Mouse (Mus musculus): ENCODE measurements around the gene Abhd14b. TPM values are rescaled to one million over a fixed set of nuclear protein-coding genes. Genes with fewer than 3 reads are reported as not detected.

Gene Abhd14b
- polyA plus RNA-seq, 1 experiment = 37.9 TPM

- H3K4me3 ChIP-seq (ENCODE audit: insufficient read depth, low read length) = no peak overlapping the region
- TF ChIP-seq POLR2A (IDR thresholded peaks at IDR 0.05; ENCODE audit: extremely low read depth, insufficient read depth, low read length) = 0 out of 2 replicates have a peak, but pooled peaks have one; percentile 20
- TF ChIP-seq CTCF (IDR thresholded peaks at IDR 0.05; ENCODE audit: extremely low read depth, insufficient read depth, low read length) = no peak
- H3K4me1 ChIP-seq (ENCODE audit: control insufficient read depth, insufficient read depth, low read length) = peaks cover 8% of the 10 kb centered on the region; the same call in 1 of the 2 replicates
- peak overlapping the region; percentile 63; the same call in 1 of the 2 replicates for H3K27ac ChIP-seq (ENCODE audit: insufficient read depth, low read length)
These were observed 24.6 kb downstream of the Abhd14b start for GRCm38 (mm10) chr9:106471892-106472291.

- no peak for TF ChIP-seq POLR2A (IDR thresholded peaks at IDR 0.05; ENCODE audit: extremely low read depth, insufficient read depth, low read length)
- TF ChIP-seq CTCF (IDR thresholded peaks at IDR 0.05; ENCODE audit: extremely low read depth, insufficient read depth, low read length) = no peak
- H3K4me1 ChIP-seq (ENCODE audit: control insufficient read depth, insufficient read depth, low read length) = peaks cover 8% of the 10 kb centered on the region; the same call in 1 of the 2 replicates
- H3K4me3 ChIP-seq (ENCODE audit: insufficient read depth, low read length) = no peak overlapping the region
- peak overlapping the region; percentile 63 for H3K27ac ChIP-seq (ENCODE audit: insufficient read depth, low read length)
These were observed 25.1 kb downstream of the Abhd14b start for GRCm38 (mm10) chr9:106472321-106472720.

GRCm38 (mm10) chr9:106473081-106473752 lies 26.0 kb downstream of the Abhd14b start:
- Histone ChIP-seq H3K4me3 (ENCODE audit: insufficient read depth, low read length) (no peak overlapping the region), H3K4me1 (ENCODE audit: control insufficient read depth, insufficient read depth, low read length) (peaks cover 12% of the 10 kb centered on the region; the same call in 1 of the 2 replicates), H3K27ac (ENCODE audit: insufficient read depth, low read length) (no peak overlapping the region)
- TF ChIP-seq CTCF (IDR thresholded peaks at IDR 0.05; ENCODE audit: extremely low read depth, insufficient read depth, low read length) = no peak
- no peak for TF ChIP-seq POLR2A (IDR thresholded peaks at IDR 0.05; ENCODE audit: extremely low read depth, insufficient read depth, low read length)

GRCm38 (mm10) chr9:106473753-106474105 lies 26.5 kb downstream of the Abhd14b start:
- Histone ChIP-seq H3K4me3 (ENCODE audit: insufficient read depth, low read length) (no peak overlapping the region), H3K4me1 (ENCODE audit: control insufficient read depth, insufficient read depth, low read length) (peaks cover 12% of the 10 kb centered on the region; the same call in 1 of the 2 replicates), H3K27ac (ENCODE audit: insufficient read depth, low read length) (no peak overlapping the region)
- no peak for TF ChIP-seq CTCF (IDR thresholded peaks at IDR 0.05; ENCODE audit: extremely low read depth, insufficient read depth, low read length)
- TF ChIP-seq POLR2A (IDR thresholded peaks at IDR 0.05; ENCODE audit: extremely low read depth, insufficient read depth, low read length) = no peak

GRCm38 (mm10) chr9:106474456-106474855 lies 27.2 kb downstream of the Abhd14b start:
- Histone ChIP-seq H3K27ac (ENCODE audit: insufficient read depth, low read length) (no peak overlapping the region), H3K4me3 (ENCODE audit: insufficient read depth, low read length) (no peak overlapping the region), H3K4me1 (ENCODE audit: control insufficient read depth, insufficient read depth, low read length) (peaks cover 12% of the 10 kb centered on the region; the same call in 1 of the 2 replicates)
- TF ChIP-seq CTCF (IDR thresholded peaks at IDR 0.05; ENCODE audit: extremely low read depth, insufficient read depth, low read length) (peak; percentile 52), POLR2A (IDR thresholded peaks at IDR 0.05; ENCODE audit: extremely low read depth, insufficient read depth, low read length) (no peak)

- H3K4me1 ChIP-seq (ENCODE audit: control insufficient read depth, insufficient read depth, low read length) = peaks cover 12% of the 10 kb centered on the region; the same call in 1 of the 2 replicates
- TF ChIP-seq CTCF (IDR thresholded peaks at IDR 0.05; ENCODE audit: extremely low read depth, insufficient read depth, low read length) = no peak
- TF ChIP-seq POLR2A (IDR thresholded peaks at IDR 0.05; ENCODE audit: extremely low read depth, insufficient read depth, low read length) = no peak
- H3K27ac ChIP-seq (ENCODE audit: insufficient read depth, low read length) = no peak overlapping the region
- H3K4me3 ChIP-seq (ENCODE audit: insufficient read depth, low read length) = no peak overlapping the region
These were observed 27.8 kb downstream of the Abhd14b start for GRCm38 (mm10) chr9:106475046-106475445.

- Histone ChIP-seq H3K4me1 (ENCODE audit: control insufficient read depth, insufficient read depth, low read length) (peaks cover 12% of the 10 kb centered on the region; the same call in 1 of the 2 replicates), H3K4me3 (ENCODE audit: insufficient read depth, low read length) (no peak within 1 kb of the TSS; the same call in 1 of the 2 replicates), H3K27ac (ENCODE audit: insufficient read depth, low read length) (peak within 1 kb of the TSS; percentile 11)
- TF ChIP-seq CTCF (IDR thresholded peaks at IDR 0.05; ENCODE audit: extremely low read depth, insufficient read depth, low read length) = no peak
These were observed 28.4 kb downstream of the Abhd14b start, which contains the start of gene Rrp9 for GRCm38 (mm10) chr9:106475663-106476001. TSS of gene Rrp9 (plus strand) at chr9:106475963.

- Histone ChIP-seq H3K27ac (ENCODE audit: insufficient read depth, low read length) (peak overlapping the region; percentile 11), H3K4me1 (ENCODE audit: control insufficient read depth, insufficient read depth, low read length) (peaks cover 12% of the 10 kb centered on the region; the same call in 1 of the 2 replicates), H3K4me3 (ENCODE audit: insufficient read depth, low read length) (no peak overlapping the region; the same call in 1 of the 2 replicates)
- TF ChIP-seq CTCF (IDR thresholded peaks at IDR 0.05; ENCODE audit: extremely low read depth, insufficient read depth, low read length) (no peak), POLR2A (IDR thresholded peaks at IDR 0.05; ENCODE audit: extremely low read depth, insufficient read depth, low read length) (no peak)
These were observed 29.0 kb downstream of the Abhd14b start for GRCm38 (mm10) chr9:106476002-106476923.

GRCm38 (mm10) chr9:106476924-106477484 lies 29.7 kb downstream of the Abhd14b start, which contains the start of gene Parp3:
TSS of gene Parp3 (minus strand) at chr9:106476949.
- peak within 1 kb of the TSS; percentile 11 for H3K27ac ChIP-seq (ENCODE audit: insufficient read depth, low read length)
- TF ChIP-seq POLR2A (IDR thresholded peaks at IDR 0.05; ENCODE audit: extremely low read depth, insufficient read depth, low read length) (0 out of 2 replicates have a peak, but pooled peaks have one; percentile 23), CTCF (IDR thresholded peaks at IDR 0.05; ENCODE audit: extremely low read depth, insufficient read depth, low read length) (peak; percentile 89)
- H3K4me1 ChIP-seq (ENCODE audit: control insufficient read depth, insufficient read depth, low read length) = peaks cover 10% of the 10 kb centered on the region; the same call in 1 of the 2 replicates

More at GRCm38 (mm10) chr9:106476924-106477484, 29.7 kb downstream of the Abhd14b start, which contains the start of gene Parp3:
- peak within 1 kb of the TSS; percentile 62 for H3K4me3 ChIP-seq (ENCODE audit: insufficient read depth, low read length)
